Mouse (Mus musculus) ES-Bruce4 (cell line): Measurements from ENCODE around the gene Bspry.

Experiments
- CTCF ChIP-seq: IDR thresholded peaks from one replicate; pipeline ENCODE4 v1.8.1; 2011; ENCODE audit warnings: low read depth, low read length
- POLR2A ChIP-seq: IDR thresholded peaks from one replicate; pipeline ENCODE4 v1.8.1; 2011; ENCODE audit warnings: low read length; ENCODE audit not compliant: insufficient read depth

DNA sequence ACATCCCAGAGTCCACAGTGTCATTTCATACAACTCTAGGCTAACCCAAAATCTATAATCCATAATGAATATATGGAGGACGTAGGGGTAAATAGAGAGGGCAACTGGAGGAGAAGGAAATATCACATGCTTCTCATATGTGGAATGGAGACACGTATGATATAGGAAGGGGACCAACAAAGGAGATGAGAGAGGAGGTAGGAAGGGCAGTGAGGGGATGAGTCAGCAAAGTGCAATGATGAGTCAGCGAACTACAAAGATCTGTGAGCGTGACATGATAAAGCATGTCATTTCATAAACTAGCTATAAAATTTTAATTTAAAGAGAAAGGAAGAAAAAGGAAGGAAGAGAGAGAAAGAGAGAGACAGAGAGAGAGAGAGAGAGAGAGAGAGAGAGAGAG is 48.3 kb upstream of the Bspry start:
- no peak for TF ChIP-seq CTCF
- TF ChIP-seq POLR2A = no peak
